Mouse (Mus musculus): ENCODE measurements around the gene Tmsb15b1.
"Not testable (repeated sequence)": the region's sequence is repeated elsewhere in the genome, so short reads cannot be mapped to it uniquely, and the experiment has no call there.

Tmsb15b1 gene

DNA sequence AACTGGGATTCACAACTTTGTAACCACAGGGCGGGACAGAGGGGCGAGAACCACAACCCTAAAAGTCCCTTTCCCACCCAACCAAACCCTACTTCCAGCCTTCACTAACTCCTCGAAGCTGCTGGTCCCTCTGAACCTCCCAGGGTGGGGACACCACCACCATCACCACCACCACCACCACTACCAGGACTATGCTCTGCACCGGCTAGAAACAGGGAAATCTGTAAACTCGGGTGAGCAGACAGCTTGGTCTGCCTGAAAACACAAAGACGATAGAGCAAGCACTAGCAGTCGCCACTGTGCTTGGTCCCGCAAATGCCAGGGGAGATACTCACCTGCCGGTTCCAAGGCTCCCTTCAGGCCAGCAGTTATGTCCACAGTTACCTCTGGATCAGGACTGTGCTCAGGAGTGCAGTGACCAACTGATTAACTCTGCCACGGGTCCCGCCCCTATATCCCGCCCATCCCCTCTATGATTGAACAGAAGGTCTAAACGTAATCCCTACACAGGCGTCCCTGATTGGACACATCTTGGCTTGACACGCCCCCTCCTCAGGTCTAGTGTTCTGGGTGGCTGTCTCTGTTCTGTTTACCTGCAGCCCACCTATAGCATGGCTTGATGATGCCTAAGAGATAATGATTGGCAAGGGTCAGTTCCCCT is at the start of gene Tmsb15b1, which contains the start of gene Tmsb15l:
Gene Tmsb15b1, minus strand, starts transcription at position 451 of the 661 bp plus-strand sequence.
Gene Tmsb15l, minus strand, starts transcription at position 446 of the 661 bp plus-strand sequence.
- peak; percentile 66 to 94 for DNase-seq (ENCODE audit: low spot score in 2 of 2)

DNA sequence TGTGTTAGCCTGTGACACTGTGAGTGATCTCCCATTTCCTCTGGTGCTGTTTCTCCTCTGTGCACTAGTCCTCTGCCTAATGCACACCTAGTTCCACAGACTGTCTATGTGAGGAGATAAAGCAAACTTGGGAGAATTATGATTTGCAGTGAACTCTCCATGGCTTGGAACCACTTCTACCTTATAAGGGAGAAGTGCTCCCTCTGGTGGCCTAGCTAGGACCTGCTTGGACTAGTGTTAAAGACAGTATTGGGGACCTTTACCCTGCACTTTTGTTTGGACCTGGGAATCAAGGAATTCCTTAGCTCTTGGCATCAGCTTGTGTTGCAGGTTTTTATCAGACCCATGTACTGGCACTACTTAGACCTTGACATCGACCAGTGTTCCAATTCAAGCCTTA is 42.6 kb upstream of the Tmsb15b1 start:
- peak; percentile 41 to 66 for DNase-seq (ENCODE audit: low spot score in 2 of 2)

DNA sequence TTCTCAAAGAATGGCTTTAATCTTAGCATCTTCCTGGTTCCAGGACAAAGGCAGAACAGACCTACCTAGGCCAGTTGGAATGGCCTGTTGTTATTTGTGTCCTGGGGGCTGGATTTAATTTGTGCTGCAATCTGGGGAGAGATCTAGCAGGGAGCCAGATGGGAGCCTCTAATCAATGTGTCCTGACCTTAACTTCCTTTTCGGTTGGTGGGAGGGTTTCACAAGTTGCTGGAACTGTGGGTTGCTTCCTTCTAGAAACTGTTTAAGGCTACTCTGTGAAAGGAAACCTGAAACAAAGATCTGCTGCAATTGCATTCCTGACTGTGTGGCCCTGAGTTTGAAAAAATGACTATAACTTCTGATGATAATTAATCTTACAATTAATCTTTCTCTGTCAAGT is 41.0 kb upstream of the Tmsb15b1 start:
- no peak for DNase-seq (ENCODE audit: low spot score in 2 of 2)

DNA sequence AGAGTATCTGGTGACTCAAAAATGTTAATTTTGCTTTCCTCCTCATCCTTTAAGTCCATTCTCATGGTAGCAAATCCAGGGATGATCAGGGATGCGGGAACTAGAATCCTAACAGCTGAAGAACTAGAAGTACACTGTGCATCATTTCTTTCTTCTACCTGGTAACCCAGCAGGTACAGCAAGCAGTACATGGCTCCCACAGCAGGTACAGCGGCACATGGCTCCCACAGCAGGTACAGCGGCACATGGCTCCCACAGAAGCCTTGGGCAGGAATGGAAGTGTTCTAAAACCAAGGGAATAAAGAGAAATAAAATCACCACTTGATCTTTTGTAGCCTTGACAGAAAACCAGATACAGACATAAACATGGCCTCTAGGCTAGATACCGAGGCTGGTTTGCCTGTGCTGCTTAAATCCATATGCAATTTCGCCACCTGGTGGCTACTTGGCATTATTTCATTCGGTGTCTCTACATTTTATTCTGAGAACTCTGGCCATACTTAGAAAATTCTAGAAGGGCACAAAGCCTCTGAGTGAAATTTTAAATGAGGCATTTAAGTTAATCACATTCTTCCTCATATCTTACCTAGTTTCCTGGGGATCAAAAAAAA is 38.5 kb upstream of the Tmsb15b1 start:
- DNase-seq (ENCODE audit: low spot score in 2 of 2), result peak; percentile 71 to 76

DNA sequence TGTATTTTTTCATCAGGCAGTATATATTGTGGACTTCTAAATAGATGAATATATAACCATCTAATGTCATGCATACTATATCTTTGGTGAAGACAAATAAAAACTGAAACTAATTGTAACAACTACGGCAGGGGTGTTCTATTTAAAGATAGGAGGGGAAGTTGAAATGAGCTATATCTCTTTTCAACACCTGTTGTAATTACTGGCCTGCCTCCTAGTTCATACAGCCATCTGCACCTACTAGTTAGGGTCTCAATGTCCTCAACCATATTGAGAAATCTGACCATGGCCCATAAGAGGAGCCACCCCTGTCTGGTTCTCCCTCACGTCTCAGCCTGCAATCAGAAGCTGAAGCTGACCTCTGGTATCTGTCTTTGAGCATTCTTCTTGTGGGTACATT is 19.6 kb upstream of the Tmsb15b1 start:
- no peak for DNase-seq (ENCODE audit: low spot score in 2 of 2)

DNA sequence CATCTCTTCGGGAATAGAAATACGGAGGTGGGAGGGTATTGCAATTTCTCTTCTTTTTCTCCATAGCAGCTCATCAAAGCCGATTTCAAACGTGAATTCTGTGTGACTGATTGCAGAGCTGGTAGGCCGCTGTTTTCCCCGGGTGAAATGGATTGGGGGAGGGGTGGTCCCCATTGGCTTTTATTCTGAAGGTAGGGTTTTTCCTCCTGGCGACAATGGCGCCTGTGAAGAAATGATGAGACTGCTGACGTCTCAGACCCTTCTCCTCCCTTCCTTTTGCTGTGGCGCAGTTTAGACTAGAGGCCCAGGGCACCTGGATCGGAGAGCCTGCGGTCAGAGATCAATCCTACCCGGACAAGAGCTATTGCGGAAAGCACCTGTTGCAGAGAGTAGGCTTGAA is 17.0 kb upstream of the Tmsb15b1 start:
- DNase-seq (ENCODE audit: low spot score in 2 of 2), result peak; percentile 44 to 62

DNA sequence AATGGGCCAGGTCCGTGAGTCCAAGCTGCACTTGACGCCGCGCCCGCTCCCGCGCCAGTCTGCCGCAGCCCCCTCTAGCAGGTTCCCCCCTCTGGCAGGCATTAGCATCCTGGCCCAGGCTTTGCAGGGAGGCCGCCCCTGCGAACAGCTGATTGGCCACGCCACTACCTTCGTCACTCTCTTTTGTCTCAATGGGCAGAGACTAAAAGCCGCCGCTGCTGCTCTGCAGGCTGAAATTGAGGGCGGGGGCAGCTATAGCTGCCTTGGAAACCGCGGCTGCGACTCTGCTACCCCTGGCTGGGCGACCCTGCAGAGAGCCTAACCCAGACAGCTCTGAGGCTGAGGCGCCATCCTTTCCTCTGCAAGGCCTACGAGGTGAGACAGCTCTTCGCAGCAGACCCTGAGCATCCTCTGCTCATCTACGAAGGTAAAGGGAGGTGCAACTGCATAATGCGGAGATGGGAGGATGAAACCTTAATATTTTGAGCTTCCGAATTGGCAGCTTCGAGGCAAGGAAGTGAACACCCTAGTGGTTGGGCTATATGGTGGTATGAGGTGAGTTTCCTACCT is 16.4 kb upstream of the Tmsb15b1 start, which contains the start of gene Zcchc18:
Gene Zcchc18, plus strand, starts transcription at position 178 of the 570 bp plus-strand sequence.
- peak; percentile 91 to 94 for DNase-seq (ENCODE audit: low spot score in 2 of 2)

DNA sequence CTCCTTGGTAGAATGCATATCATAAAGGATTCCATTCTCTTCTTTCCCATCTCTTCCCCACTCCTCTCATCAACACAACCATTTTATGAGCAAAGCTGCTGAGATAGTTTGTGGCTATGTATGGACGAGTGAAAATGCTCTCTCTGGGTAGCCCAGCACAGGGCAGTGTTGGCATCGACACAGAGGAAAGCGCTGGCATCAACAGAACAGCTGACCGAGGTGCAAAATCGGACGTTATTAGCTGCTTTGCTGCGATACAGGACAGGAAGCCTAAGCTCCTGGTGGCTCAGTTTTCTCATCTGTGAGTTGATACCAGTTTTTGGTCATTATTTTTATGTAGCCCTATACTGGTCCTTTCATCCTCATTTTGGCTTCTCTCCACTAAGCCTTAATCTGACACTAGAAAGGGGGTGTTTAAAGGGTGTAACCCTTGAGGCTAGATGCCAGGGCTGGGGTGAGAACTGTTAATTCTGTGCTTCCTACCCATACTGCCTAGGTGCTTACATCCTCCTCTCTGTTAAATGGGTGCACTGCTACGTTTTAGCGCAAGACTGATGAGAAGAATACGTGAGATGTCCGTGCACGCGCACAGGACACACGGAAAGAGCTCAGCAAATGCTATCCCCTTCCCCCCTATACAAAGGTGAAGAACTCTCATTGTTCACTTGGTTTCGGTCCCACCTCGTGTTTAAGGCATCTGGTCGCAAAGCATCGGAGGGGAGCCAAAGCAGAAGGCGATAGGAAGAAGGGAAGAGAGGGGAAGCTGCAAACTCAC is 15.7 kb upstream of the Tmsb15b1 start:
- no peak for DNase-seq (ENCODE audit: low spot score in 2 of 2)

DNA sequence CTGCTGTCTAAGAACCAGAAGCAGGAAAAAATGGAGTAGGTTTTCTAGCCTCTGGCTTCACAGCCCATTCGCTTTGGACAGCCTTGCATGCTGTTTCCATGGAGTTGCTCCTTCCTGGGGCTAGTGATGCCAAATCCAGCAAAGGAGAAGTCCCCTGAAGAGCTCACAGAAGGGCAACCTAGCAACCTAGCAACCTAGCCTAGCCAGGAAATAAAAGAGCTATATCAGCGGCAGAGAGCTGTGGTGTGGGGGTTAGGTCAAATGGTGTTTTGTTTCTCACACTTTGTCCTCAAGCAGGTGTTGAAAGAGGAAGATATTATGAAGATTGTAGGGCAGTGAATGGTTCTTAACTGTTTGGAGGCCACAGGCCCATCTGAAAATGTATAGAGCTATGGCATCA is 14.6 kb upstream of the Tmsb15b1 start:
- DNase-seq (ENCODE audit: low spot score in 2 of 2), result no peak

DNA sequence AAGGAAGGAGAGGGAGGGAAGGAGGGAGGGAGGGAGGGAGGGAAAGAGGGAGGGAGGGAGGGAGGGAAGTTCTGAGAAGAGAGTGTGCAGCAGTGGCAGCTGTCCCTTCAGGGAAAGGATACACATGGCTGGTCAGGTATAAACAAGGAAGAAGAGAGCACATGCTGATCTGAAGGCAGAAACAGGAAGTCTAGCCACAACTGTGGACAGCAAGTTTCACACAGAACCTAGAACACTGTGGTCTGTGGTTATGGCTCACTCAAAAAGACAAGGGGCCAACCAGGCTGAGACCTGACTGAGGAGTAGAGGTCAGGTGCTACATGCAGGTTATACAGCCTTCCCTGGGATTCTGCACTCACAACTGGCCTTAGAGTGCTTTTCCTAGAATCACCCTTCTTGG is 9.4 kb upstream of the Tmsb15b1 start:
- no peak for DNase-seq (ENCODE audit: low spot score in 2 of 2)

DNA sequence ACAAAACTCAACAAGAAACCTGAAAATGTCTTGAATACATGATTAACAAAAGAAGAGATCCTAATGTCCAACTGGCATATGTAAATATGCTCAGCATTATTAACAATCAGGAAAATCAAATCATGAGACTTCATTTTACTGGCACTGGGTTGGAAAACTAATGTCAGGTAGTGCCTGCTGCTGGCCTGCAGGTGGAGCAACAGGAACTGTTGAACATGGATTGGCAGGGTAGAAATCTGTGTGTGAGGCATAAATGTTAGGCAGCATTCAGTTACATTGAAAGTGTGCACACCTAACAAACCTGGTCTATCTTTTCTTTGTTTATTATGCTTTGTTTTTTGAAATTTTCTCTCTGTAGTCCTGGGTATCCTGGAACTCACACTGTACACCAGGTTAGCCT is 1.9 kb upstream of the Tmsb15b1 start:
- DNase-seq (ENCODE audit: low spot score in 2 of 2), result no peak

DNA sequence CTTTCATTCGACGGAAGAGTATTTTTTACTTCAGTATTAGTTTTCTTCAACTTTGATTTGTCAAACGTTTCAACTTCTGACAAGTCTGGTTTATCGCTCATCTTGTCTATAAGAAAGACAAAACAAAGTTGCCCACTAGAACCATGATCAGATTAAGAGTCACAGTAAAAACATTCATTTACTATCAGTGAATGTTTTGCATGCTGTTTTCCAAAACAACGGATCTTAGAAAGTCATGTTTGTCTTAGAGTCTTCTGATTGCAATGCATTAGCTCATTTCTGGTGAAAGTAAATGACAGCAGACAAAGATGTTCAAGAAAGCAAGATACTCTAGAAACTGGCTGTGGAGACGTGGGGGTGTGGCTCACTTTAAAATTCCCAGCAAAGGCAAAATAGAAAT is 1.3 kb downstream of the Tmsb15b1 start, which contains the start of gene Tmsb15b2:
Gene Tmsb15b2, minus strand, starts transcription at position 101 of the 400 bp plus-strand sequence.
- not testable (repeated sequence) for DNase-seq (ENCODE audit: low spot score in 2 of 2)

DNA sequence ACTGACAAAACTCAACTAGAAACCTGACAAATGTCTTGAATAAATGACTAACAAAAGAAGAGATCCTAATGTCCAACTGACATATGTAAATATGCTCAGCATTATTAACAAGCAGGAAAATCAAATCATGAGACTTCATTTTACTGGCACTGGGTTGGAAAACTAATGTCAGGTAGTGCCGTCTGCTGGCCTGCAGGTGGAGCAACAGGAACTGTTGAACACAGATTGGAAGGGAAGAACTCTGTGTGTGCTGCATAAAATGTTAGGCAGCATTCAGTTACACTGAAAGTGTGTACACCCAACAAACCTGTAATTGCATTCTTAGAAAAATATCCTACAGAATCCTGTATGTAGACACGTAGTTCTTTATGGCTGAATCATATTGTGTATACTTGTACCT is 17.0 kb downstream of the Tmsb15b1 start:
- DNase-seq (ENCODE audit: low spot score in 2 of 2), result peak; percentile 31 to 41

DNA sequence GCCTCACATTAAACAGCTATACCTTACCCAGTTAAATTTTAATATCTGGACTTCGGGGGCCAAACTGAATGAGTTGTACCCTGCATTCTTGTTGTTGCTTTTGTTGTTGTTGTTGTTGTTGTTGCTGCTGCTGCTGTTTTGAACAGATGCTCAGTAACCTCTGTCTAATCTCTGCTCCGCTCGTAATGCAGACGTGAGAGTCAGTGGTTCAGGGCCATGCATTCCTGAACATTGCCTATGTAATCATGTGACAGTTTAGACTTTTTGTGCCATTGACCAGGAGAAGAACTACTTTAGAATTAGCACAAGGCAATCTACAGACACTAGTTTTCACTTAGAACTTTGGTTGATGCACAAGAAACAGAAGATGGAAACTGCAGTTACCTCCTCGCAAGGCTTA is 18.4 kb downstream of the Tmsb15b1 start:
- DNase-seq (ENCODE audit: low spot score in 2 of 2), result not testable (repeated sequence)

DNA sequence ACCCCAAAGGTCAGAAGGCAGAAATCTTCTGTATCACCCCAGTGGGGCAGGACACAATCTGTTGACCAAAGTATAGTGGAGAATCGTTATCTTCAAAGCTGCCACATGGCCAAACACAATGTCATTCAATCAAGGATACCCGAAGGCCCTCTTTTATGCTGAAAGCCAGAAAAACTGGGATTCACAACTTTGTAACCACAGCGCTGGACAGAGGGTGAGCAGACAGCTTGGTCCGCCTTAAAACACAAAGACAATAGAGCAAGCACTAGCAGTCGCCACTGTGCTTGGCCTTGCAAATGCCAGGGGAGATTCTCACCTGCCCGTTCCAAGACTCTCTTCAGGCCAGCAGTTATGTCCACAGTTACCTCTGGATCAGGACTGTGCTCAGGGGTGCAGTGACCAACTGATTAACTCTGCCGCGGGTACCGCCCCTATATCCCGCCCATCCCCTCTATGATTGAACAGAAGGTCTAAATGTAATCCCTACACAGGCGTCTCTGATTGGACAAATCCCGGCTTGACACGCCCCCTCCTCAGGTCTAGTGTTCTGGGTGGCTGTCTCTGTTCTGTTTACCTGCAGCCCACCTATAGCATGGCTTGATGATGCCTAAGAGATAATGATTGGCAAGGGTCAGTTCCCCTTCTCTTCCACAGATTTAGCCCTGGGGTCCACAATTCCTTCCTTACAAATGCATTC is 18.9 kb downstream of the Tmsb15b1 start:
- peak; percentile 94 for DNase-seq (ENCODE audit: low spot score in 2 of 2)

DNA sequence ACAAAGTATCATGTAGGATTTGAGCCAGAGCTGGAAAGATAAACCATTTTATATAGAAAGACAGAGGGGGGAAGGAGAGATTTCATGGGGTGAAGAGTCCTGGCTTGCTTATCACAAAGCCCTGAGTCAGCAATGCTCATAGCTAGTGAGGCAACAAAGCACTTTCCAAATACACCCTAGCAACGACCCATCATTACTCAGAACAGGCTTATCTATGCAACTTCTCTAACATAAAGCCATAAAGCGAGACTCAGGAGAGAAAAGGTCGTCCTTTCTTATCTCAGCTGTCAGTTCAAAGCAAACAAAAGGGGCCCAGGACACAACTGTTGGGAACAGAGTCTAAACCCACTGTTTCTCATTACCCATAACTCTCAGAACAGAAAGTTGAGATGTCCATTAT is 38.7 kb downstream of the Tmsb15b1 start:
- no peak for DNase-seq (ENCODE audit: low spot score in 2 of 2)

DNA sequence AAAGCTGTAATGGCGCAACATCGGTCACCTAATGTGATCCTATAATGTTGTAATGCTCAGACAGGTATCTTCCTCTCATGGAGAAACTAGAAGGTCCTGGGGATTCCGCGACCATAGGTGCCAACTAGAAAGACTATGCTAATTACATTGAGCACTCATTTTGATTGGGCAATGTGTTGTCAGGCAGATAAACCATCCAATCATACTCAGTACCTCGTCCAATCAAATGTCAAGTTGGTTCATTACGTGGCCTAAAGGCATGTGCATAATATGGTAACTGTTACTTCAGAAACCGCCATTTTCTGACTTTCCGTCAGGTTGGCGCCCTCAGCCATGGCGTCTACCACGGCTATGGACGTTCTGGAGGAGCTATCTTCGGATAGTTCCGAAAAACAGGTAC is 49.6 kb downstream of the Tmsb15b1 start, which contains the start of gene H2bfm:
Gene H2bfm, plus strand, starts transcription at position 295 of the 400 bp plus-strand sequence.
- DNase-seq (ENCODE audit: low spot score in 2 of 2), result no peak

DNA sequence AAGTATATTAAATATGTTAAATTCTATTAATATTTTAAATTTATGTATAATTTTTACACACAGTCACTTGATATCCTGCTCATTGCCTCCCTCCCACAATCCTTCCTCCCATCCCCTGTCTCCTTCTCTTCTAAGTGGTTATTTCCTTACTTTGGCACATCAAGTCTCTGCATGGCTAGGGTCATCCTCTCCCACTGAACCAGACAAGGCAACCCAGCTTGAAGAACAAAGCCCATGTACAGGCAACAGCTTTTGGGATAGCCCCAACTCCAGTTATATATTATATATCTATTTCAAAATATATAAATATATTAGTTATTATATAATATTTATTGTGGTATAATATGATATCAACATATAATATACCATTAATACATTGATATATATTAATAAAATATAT is 50.8 kb downstream of the Tmsb15b1 start:
- no peak for DNase-seq (ENCODE audit: low spot score in 2 of 2)
